Mouse (Mus musculus) stomach, embryonic 16.5 days (tissue): ENCODE results near the gene Dennd2d. TPM values are rescaled to one million over a fixed set of nuclear protein-coding genes. Genes with fewer than 3 reads are reported as not detected.

Experiments
- ATAC-seq: fragments of 200-750 bp; cut with Nextera tagmentation; 2 replicates; pipeline ENCODE4 v1.8.0; 2017; ENCODE audit warnings: moderate number of reproducible peaks, moderate TSS enrichment; ENCODE audit not compliant: insufficient read depth, low FRiP score
- H3K27ac ChIP-seq: fragments of 300-500 bp; sonication (generic); 2 replicates; pipeline ENCODE4 v1.5.1; 2014; ENCODE audit warnings: low read length
- H3K27me3 ChIP-seq: fragments of 300-500 bp; sonication (generic); 2 replicates; pipeline ENCODE4 v1.6.1; 2014; ENCODE audit warnings: low read length, control low read depth, mixed read lengths; ENCODE audit not compliant: control insufficient read depth, insufficient read depth
- H3K36me3 ChIP-seq: fragments of 300-500 bp; sonication (generic); 2 replicates; pipeline ENCODE4 v1.6.1; 2014; ENCODE audit warnings: low read length; ENCODE audit not compliant: control insufficient read depth, insufficient read depth
- H3K4me1 ChIP-seq: fragments of 300-500 bp; sonication (generic); 2 replicates; pipeline ENCODE4 v1.6.1; 2014; ENCODE audit warnings: low read length, control low read depth, mixed read lengths; ENCODE audit not compliant: control insufficient read depth, insufficient read depth
- H3K4me2 ChIP-seq: fragments of 300-500 bp; sonication (generic); 2 replicates; pipeline ENCODE4 v1.6.1; 2014; ENCODE audit warnings: low read depth, low read length, mixed read lengths
- H3K4me3 ChIP-seq: fragments of 300-500 bp; sonication (generic); replicated peaks from 2 replicates; pipeline ENCODE4 v1.5.1; 2014; ENCODE audit warnings: mild to moderate bottlenecking, low read length
- H3K9ac ChIP-seq: fragments of 300-500 bp; sonication (generic); 2 replicates; pipeline ENCODE4 v1.6.1; 2014; ENCODE audit warnings: low read length
- H3K9me3 ChIP-seq: fragments of 300-500 bp; sonication (generic); replicated peaks from 2 replicates; pipeline ENCODE4 v1.6.1; 2016; ENCODE audit warnings: low read length, control low read depth; ENCODE audit not compliant: control insufficient read depth
- WGBS: fragments of 180-500 bp; shearing (Covaris S2); extraction: QIAGEN DNeasy Blood & Tissue Kit; methylation state at CpG from one replicate; pipeline ENCODE4 v1.1.7; 2014; 5-methylcytosine and 5-hydroxymethylcytosine counted together
- polyA plus RNA-seq: library from polyadenylated mRNA; unstranded; fragments of >200 nt; fragmentation: Nextera tagmentation; extraction: Ambion mirVana; gene quantifications from 2 replicates; pipeline ENCODE4 v1.2.1, GENCODE M21; 2015

Dennd2d gene
- polyA plus RNA-seq, 1 experiment from 2014 or later, result 25.2 TPM

DNA sequence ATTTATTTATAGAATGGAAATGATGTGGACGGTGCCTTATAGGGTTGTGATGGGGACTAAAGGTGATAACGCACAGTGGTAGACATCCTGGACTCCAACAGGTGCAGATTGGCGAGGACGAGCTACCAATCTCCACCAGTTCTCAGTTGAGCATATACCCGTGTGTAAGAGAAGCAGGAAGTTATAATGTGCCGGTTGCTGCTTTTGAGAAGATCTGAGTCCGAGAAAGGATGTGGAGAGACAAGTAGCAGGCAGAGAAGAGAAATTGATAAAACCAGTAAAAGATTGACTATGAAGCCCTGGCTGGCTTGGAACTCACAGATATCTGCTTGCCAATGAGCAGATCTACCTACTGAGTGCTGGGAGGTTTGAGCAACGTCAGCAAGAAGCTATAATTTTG, 11.0 kb downstream of the Dennd2d start:
- no peaks in the 10 kb centered on the region for H3K36me3 ChIP-seq
- no peak for ATAC-seq
- 88% methylated on average over 8 of the region's 8 CpGs for WGBS
- H3K4me1 ChIP-seq, result peaks cover 13% of the 10 kb centered on the region; the same call in 1 of the 2 replicates
- H3K9ac ChIP-seq, result no peak overlapping the region
- no peak overlapping the region for H3K4me3 ChIP-seq
- H3K4me2 ChIP-seq, result no peak overlapping the region
- H3K9me3 ChIP-seq, result no peaks in the 10 kb centered on the region
- H3K27me3 ChIP-seq, result no peaks in the 10 kb centered on the region
- H3K27ac ChIP-seq, result no peak overlapping the region

DNA sequence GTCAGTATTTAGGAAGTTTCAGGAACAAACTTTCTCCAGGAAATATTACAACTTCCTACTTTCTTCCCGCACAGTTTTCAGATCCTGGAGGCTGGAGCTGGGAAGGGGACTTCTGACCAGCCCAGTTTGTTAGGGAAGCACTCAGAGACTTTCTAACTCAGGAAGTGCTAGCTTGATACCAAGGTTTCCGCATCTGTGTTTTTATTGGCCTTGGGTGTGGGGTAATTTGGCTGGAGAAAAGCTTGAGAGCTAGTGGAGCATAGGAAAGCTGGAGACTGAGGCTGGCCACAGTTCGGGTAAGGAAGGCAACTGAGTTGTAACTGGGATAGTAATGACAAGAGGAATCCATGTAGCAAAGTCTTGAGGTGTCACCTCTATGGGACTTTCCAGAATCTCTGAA, 11.7 kb downstream of the Dennd2d start:
- ATAC-seq, result no peak
- Histone ChIP-seq H3K4me1 (peaks cover 10% of the 10 kb centered on the region; the same call in 1 of the 2 replicates), H3K4me3 (no peak overlapping the region), H3K9me3 (no peaks in the 10 kb centered on the region), H3K36me3 (0 out of 2 replicates have a peak, but pooled peaks cover under 1% of the 10 kb centered on the region), H3K27ac (no peak overlapping the region), H3K27me3 (no peaks in the 10 kb centered on the region), H3K4me2 (no peak overlapping the region), H3K9ac (no peak overlapping the region)
- 75% methylated on average over 3 of the region's 3 CpGs for WGBS

DNA sequence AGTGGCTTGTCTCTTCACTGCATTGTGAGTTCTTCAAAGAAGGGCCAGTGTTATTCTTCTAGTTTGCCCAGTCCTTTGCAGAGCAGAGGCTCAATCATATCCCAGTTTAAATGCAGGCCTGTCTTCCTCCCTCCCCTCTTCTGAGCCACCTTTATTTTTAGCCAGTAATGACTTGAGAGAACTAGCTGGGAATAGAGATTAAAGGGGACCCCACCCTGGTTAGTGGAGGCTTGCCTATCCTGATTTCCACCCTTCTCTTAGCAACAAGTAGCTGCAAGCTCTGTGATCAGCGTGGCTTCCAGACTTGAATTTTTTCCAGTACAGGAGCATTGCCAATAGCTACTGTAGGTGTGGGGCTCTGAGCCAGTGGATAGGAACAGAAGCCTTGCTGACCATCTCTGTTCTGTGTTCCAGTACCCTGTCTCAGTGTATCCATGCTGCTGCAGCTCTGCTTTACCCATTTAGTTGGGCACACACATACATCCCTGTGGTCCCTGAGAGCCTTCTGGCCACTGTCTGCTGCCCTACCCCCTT, 12.3 kb downstream of the Dennd2d start:
- peak overlapping the region; percentile 23; the same call in 1 of the 2 replicates for H3K27ac ChIP-seq
- WGBS, result 69% methylated on average over 1 of the region's 1 CpGs

DNA sequence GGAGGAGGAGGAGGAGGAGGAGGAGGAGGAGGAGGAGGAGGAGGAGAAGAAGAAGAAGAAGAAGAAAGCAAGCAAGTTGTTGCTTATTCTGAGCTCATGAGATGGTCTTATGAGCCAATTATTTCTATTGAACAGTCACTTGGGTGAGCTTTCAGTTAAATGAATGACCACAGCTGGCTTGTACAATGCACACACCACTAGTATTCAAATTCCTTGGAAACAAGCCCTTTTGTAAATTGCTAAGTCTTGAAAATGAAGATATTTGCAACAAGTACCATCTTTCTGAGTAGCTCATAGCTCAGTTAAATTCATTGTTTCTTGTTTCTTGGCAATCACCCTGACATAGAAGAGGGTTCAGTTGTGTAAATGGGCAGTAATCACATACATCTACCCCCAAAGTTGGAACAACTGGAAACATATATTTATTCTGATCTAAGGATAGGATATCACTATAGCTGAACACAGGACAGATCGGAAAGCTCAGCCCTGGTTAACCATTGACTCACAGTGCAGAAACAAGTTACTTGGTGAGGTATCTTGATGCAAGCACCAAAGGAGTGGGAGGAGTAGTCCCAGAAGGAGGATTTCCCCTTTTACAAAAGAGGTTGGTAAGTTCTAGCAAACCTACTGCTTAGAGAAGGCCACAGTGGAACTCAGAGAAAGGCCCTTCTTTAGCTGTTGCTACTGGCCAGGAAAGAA, 13.3 kb downstream of the Dennd2d start:
- H3K4me1 ChIP-seq, result peaks cover 10% of the 10 kb centered on the region; the same call in 1 of the 2 replicates
- no peak overlapping the region for H3K4me2 ChIP-seq
- H3K27me3 ChIP-seq, result no peaks in the 10 kb centered on the region
- H3K4me3 ChIP-seq, result no peak overlapping the region
- H3K36me3 ChIP-seq, result 0 out of 2 replicates have a peak, but pooled peaks cover 2% of the 10 kb centered on the region
- peak overlapping the region; percentile 73 for H3K27ac ChIP-seq
- 71% methylated on average over 1 of the region's 1 CpGs for WGBS
- no peak overlapping the region for H3K9ac ChIP-seq
- no peak for ATAC-seq
- no peaks in the 10 kb centered on the region for H3K9me3 ChIP-seq

More for the DNA sequence above, 12.3 kb downstream of the Dennd2d start:
- Histone ChIP-seq H3K9ac (no peak overlapping the region), H3K4me1 (peaks cover 10% of the 10 kb centered on the region; the same call in 1 of the 2 replicates), H3K4me2 (no peak overlapping the region), H3K27me3 (no peaks in the 10 kb centered on the region), H3K36me3 (0 out of 2 replicates have a peak, but pooled peaks cover 2% of the 10 kb centered on the region), H3K4me3 (no peak overlapping the region), H3K9me3 (no peaks in the 10 kb centered on the region)
- ATAC-seq, result no peak

DNA sequence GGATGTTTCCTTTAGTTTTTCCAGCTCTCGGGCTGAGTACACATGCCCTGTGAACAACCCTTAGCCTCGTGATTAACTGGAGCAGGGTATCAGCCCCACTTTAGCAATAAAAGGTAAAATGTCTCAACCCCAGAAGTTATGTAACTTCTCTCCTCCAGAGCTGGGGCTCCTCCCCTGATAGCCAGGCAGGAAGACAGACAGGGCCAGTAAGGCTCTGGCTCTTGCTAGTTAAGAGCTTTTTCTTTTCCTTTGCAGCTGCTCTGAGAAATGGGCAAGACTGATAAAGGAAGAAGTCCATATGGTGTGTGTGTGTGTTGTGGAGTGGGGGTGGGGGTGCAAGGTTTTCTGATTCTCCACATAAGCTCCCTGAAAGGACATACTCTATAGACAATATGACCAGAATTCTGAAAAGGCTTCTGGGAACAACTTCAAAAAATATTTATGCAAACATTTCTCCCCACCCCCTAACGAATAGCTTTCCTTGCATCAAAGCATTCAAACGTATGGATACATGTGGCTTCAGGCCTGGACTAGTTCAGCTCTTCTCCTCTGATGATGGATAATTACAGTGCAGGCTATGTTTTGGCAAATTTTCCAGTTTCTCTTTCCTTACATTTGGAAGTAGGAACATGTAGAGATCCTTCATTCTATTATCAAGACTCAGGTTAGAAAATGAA, 14.0 kb downstream of the Dennd2d start:
- WGBS, result 42% methylated on average over 4 of the region's 4 CpGs
- peaks cover 10% of the 10 kb centered on the region; the same call in 1 of the 2 replicates for H3K4me1 ChIP-seq
- H3K27ac ChIP-seq, result peak overlapping the region; percentile 73
- H3K9me3 ChIP-seq, result no peaks in the 10 kb centered on the region
- 0 out of 2 replicates have a peak, but pooled peaks cover 2% of the 10 kb centered on the region for H3K36me3 ChIP-seq
- no peak overlapping the region for H3K4me3 ChIP-seq
- no peaks in the 10 kb centered on the region for H3K27me3 ChIP-seq
- no peak overlapping the region for H3K4me2 ChIP-seq
- H3K9ac ChIP-seq, result no peak overlapping the region
- ATAC-seq, result peak; percentile 71

DNA sequence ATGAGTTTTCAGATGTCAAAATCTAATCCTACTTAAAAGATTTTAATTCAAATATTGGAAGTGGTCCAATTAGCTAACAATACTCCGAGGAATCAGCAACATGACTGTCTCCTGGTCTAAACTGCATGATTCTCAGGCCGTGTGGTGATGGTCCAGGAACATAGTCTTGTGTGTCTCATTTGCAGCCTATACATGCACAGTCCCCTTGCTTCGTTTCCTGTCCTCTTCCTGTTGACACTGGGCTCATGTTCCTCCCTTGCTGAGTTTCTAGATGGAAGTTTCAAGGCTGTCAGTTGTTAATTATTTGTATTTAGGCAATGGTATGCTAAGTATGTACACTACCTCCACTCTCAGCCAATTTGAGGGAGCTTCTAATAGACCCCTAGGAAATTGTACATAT, 14.8 kb downstream of the Dennd2d start:
- 57% methylated on average over 3 of the region's 3 CpGs for WGBS

DNA sequence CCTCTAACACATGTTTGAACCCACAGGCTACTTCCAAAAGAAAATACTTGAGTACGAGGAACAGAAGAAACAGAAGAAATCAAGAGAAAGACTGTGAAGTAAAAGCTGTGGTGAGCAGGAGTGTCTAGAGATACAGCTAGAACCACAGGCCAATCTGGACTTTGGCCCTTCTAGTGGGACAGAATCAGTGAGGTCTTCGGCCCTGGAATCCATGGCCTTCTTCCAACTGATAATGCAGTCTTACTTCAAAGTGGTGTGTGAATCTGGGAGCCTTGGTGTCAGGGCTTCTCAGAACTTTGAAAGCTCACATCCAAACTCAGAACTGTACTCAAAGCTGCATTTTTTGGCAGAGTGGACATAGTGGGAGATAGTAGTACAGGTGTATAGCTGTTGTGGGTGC, 18.3 kb downstream of the Dennd2d start:
- WGBS, result 88% methylated on average over 2 of the region's 2 CpGs
- Histone ChIP-seq H3K4me3 (no peak overlapping the region), H3K9ac (no peak overlapping the region), H3K27ac (no peak overlapping the region), H3K4me2 (no peak overlapping the region), H3K4me1 (peaks cover 8% of the 10 kb centered on the region; the same call in 1 of the 2 replicates), H3K27me3 (no peaks in the 10 kb centered on the region), H3K36me3 (peaks cover 14% of the 10 kb centered on the region; the same call in 1 of the 2 replicates), H3K9me3 (no peaks in the 10 kb centered on the region)
- no peak for ATAC-seq

More for the DNA sequence above, 14.8 kb downstream of the Dennd2d start:
- 0 out of 2 replicates have a peak, but pooled peaks cover 6% of the 10 kb centered on the region for H3K36me3 ChIP-seq
- H3K4me3 ChIP-seq, result no peak overlapping the region
- H3K27ac ChIP-seq, result no peak overlapping the region
- no peak for ATAC-seq
- no peaks in the 10 kb centered on the region for H3K27me3 ChIP-seq
- no peaks in the 10 kb centered on the region for H3K9me3 ChIP-seq
- H3K4me1 ChIP-seq, result peaks cover 10% of the 10 kb centered on the region; the same call in 1 of the 2 replicates
- no peak overlapping the region for H3K9ac ChIP-seq
- no peak overlapping the region for H3K4me2 ChIP-seq

DNA sequence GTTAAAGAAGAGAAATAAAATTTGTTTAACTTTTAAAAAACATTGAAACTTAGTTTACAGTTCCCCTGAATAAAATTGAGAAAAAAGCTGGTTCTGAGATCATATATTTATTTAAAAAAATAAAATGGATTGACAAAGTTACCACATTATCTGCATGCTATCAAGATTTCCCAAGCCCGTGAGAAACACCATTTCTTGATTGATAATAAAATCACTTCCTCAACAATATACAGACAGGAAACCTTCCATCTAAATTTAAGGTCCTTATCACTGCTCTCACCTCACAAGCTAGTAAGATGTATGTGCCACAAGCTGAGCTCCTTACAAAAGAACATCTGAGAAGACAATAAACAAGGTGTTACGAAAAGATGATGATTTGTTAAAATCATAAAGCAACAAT, 20.7 kb downstream of the Dennd2d start:
- Histone ChIP-seq H3K36me3 (peaks cover 14% of the 10 kb centered on the region; the same call in 1 of the 2 replicates), H3K4me2 (no peak overlapping the region), H3K4me1 (no peaks in the 10 kb centered on the region), H3K27me3 (no peaks in the 10 kb centered on the region), H3K4me3 (no peak overlapping the region), H3K27ac (no peak overlapping the region), H3K9me3 (no peaks in the 10 kb centered on the region), H3K9ac (no peak overlapping the region)
- 88% methylated on average over 2 of the region's 2 CpGs for WGBS
- ATAC-seq, result no peak

DNA sequence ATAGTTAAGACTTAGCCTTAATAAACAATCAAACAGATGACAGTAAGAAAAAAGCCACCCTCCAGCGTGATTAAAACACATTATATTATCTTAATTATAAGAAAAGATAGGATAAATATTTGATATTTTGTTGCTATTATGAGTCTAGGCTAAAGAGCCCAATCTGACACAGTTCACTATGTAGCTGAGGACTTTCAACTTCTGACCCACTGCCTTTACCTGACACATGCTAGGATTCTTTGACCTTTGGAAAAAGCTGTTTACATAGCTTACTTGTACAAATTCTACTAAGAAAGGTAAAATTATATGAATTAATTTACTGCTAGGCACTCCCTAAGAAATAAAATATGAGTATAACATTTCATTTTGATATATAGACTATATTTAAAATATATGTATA, 28.5 kb downstream of the Dennd2d start:
- WGBS, result 84% methylated on average over 1 of the region's 1 CpGs
- Histone ChIP-seq H3K27me3 (no peaks in the 10 kb centered on the region), H3K36me3 (0 out of 2 replicates have a peak, but pooled peaks cover 3% of the 10 kb centered on the region), H3K4me2 (no peak overlapping the region), H3K9ac (no peak overlapping the region), H3K27ac (no peak overlapping the region), H3K9me3 (no peaks in the 10 kb centered on the region), H3K4me1 (no peaks in the 10 kb centered on the region), H3K4me3 (no peak overlapping the region)
- no peak for ATAC-seq
